Mouse (Mus musculus) liver, embryonic 14.5 days (tissue): Measurements from ENCODE around the gene Myom1.

Source experiments
- CTCF ChIP-seq: IDR thresholded peaks from 2 replicates; pipeline ENCODE4 v1.5.1; 2016; ENCODE audit warnings: antibody characterized with exemption, low read depth, control low read depth
- EP300 ChIP-seq: IDR thresholded peaks from 2 replicates; pipeline ENCODE4 v1.6.1; 2016; ENCODE audit warnings: antibody characterized with exemption, low read depth

DNA sequence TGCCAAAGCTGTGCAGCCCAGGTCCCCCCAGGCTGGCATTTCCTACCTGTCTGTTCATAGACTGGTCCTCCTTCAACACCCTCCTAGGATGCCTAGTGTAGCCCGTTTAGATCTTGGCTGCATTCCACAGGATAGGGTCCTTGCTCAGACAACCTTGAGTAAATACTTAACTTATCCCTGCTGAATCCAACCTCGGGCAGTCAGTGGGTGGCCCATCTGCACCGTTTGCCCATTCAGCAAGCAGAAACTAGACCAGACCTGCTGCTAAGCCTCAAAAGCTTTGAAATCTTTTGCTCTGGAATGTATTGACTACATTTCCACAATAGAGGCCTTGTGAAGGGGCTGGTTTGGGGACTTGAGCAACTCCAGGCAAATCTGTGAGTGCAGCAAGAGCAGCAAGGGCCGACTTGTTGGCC lies 156.7 kb downstream of the Myom1 start:
- TF ChIP-seq CTCF (no peak), EP300 (no peak)
